Mouse (Mus musculus): ENCODE measurements around the gene Hyal3. TPM values are rescaled to one million over a fixed set of nuclear protein-coding genes. Genes with fewer than 3 reads are reported as not detected.

Gene Hyal3
- total and polyA plus RNA-seq, 2 experiments from 2014 or later, result 1.8 to 4.3 TPM

DNA sequence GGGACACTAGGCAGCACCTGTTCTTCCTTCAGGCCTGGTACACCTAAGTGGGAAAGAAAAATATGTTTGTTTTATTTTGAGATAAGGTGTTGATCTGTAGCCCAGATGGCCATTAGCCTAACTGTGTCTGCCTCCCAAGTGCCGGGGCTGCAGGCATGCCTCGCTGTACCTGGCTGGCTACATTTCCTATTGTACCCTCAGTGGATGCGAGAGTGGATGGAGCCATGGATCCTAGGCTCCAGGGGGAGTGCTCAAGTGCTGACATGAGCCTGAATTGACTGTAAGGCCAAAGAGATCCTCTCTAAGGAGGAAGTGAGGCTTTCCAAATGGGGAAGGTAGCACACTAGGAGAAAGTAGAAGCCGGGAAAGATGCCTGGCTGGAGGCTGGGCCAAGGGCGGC lies 32.7 kb upstream of the Hyal3 start:
- WGBS, result 83% methylated on average over 5 of the region's 5 CpGs
- peaks cover 28% of the 10 kb centered on the region for H3K27me3 ChIP-seq (ENCODE audit: insufficient read depth, low read length)
- H3K27ac ChIP-seq (ENCODE audit: low read depth, low read length), result no peak overlapping the region
- no peak overlapping the region for H3K9ac ChIP-seq (replicated peaks; ENCODE audit: low read length, poor library complexity, severe bottlenecking)
- peaks cover 11% of the 10 kb centered on the region; the same call in 1 of the 2 replicates for H3K4me1 ChIP-seq (ENCODE audit: insufficient read depth, low read length)
- H3K4me2 ChIP-seq (ENCODE audit: low read depth, low read length, poor library complexity, severe bottlenecking), result no peak overlapping the region
- peaks cover 14% of the 10 kb centered on the region for H3K36me3 ChIP-seq (ENCODE audit: insufficient read depth, low read length)
- DNase-seq (ENCODE audit: low spot score) (no peak), ATAC-seq (ENCODE audit: low FRiP score) (no peak)
- H3K4me3 ChIP-seq (ENCODE audit: low read depth, low read length), result no peak overlapping the region
- no peak for TF ChIP-seq CTCF (IDR thresholded peaks at IDR 0.05)
- no peaks in the 10 kb centered on the region for H3K9me3 ChIP-seq (ENCODE audit: low read length)

DNA sequence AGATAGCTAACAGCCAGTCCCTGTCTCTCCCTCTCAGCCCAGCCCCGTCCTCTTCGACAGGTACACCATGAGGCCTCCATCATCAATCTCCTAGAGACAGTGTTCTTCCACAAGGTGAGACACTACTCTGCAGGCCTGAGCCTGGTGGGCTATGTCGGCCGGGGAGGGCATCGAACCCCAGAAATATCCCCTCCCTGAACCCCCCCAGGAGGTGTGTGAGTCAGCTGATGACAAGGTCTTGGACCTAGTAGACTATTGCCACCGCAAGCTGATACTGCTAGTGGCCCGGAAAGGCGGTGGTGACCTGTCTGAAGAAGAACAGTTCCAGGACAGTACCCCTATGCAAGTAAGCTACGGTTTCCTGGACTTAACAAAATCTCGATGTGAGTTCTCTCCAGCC lies 31.8 kb upstream of the Hyal3 start:
- DNase-seq (ENCODE audit: low spot score), result no peak
- no peak overlapping the region for H3K27ac ChIP-seq (ENCODE audit: low read depth, low read length)
- no peak for TF ChIP-seq CTCF (IDR thresholded peaks at IDR 0.05)
- H3K27me3 ChIP-seq (ENCODE audit: insufficient read depth, low read length), result peaks cover 28% of the 10 kb centered on the region
- no peak overlapping the region for H3K4me2 ChIP-seq (ENCODE audit: low read depth, low read length, poor library complexity, severe bottlenecking)
- 91% methylated on average over 10 of the region's 10 CpGs for WGBS
- H3K4me3 ChIP-seq (ENCODE audit: low read depth, low read length), result no peak overlapping the region
- no peak for ATAC-seq (ENCODE audit: low FRiP score)
- H3K9me3 ChIP-seq (ENCODE audit: low read length), result no peaks in the 10 kb centered on the region
- peaks cover 14% of the 10 kb centered on the region for H3K36me3 ChIP-seq (ENCODE audit: insufficient read depth, low read length)
- no peak overlapping the region for H3K9ac ChIP-seq (replicated peaks; ENCODE audit: low read length, poor library complexity, severe bottlenecking)
- H3K4me1 ChIP-seq (ENCODE audit: insufficient read depth, low read length), result peaks cover 11% of the 10 kb centered on the region; the same call in 1 of the 2 replicates

DNA sequence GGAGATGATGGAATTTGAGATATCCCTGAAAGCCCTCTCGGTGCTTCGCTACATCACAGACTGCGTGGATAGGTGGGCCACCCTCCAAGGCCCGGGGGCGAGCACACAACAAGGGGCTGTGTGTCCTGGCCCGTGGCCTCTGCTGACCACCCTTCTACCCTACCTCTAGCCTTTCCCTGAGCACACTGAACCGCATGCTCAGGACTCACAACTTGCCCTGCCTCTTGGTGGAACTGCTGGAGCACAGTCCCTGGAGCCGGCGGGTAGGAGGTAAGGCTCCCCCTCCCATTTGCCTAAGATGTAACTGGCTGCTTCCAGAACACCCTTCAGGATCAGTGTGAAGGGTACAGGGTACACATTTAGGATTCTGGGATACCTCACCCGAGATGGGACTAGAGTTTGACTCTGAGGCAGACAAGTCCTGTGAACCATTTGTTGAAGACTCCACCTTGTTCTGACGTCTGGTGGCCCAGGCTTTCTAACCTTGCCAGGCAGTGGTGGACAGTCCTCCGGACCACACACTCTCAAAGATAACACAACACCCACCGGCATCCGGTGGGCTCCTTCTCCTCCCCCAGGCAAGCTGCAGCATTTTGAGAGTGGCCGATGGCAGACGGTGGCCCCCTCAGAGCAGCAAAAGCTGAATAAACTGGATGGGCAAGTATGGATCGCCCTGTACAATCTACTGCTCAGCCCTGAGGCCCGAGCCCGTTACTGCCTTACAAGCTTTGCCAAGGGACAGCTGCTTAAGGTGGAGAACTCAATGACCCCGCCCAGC lies 31.1 kb upstream of the Hyal3 start:
- H3K9ac ChIP-seq (replicated peaks; ENCODE audit: low read length, poor library complexity, severe bottlenecking), result no peak overlapping the region
- WGBS, result 89% methylated on average over 20 of the region's 20 CpGs
- H3K36me3 ChIP-seq (ENCODE audit: insufficient read depth, low read length), result peaks cover 10% of the 10 kb centered on the region
- H3K4me1 ChIP-seq (ENCODE audit: insufficient read depth, low read length), result peaks cover 11% of the 10 kb centered on the region; the same call in 1 of the 2 replicates
- DNase-seq (ENCODE audit: low spot score), result no peak
- H3K4me2 ChIP-seq (ENCODE audit: low read depth, low read length, poor library complexity, severe bottlenecking), result no peak overlapping the region
- no peak for TF ChIP-seq CTCF (IDR thresholded peaks at IDR 0.05)
- H3K4me3 ChIP-seq (ENCODE audit: low read depth, low read length), result no peak overlapping the region
- no peak for ATAC-seq (ENCODE audit: low FRiP score)
- H3K27ac ChIP-seq (ENCODE audit: low read depth, low read length), result no peak overlapping the region
- H3K9me3 ChIP-seq (ENCODE audit: low read length), result no peaks in the 10 kb centered on the region
- peaks cover 28% of the 10 kb centered on the region for H3K27me3 ChIP-seq (ENCODE audit: insufficient read depth, low read length)

DNA sequence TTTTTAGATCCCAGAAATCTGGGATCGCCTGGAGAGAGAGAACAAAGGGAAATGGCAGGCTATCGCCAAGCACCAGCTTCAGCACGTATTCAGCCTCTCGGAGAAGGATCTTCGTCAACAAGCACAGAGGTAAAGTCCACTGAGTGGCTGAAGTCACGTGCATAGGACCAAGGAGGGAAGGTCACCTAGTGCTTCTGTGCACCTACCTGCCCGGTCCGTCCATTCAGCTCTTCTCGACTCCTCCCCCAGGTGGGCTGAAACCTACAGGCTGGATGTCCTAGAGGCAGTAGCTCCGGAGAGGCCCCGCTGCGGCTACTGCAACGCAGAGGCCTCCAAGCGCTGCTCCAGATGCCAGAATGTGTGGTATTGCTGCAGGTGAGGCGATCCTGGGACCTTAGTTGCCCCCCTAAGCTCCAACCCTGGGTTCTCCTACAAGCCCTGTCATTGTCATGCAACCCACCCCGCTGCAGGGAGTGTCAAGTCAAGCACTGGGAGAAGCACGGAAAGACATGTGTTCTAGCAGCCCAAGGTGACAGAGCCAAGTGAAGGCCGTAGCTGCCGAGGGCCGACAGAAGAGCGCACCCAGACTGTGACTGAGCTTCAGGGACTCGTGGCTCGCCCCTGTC lies 30.0 kb upstream of the Hyal3 start:
- TF ChIP-seq CTCF (IDR thresholded peaks at IDR 0.05), result no peak
- no peaks in the 10 kb centered on the region for H3K36me3 ChIP-seq (ENCODE audit: insufficient read depth, low read length)
- peak overlapping the region; percentile 56 for H3K4me2 ChIP-seq (ENCODE audit: low read depth, low read length, poor library complexity, severe bottlenecking)
- peaks cover 11% of the 10 kb centered on the region; the same call in 1 of the 2 replicates for H3K4me1 ChIP-seq (ENCODE audit: insufficient read depth, low read length)
- 38% methylated on average over 23 of the region's 23 CpGs for WGBS
- ATAC-seq (ENCODE audit: low FRiP score) (no peak), DNase-seq (ENCODE audit: low spot score) (no peak)
- no peaks in the 10 kb centered on the region for H3K9me3 ChIP-seq (ENCODE audit: low read length)
- H3K4me3 ChIP-seq (ENCODE audit: low read depth, low read length), result no peak overlapping the region
- peaks cover 28% of the 10 kb centered on the region for H3K27me3 ChIP-seq (ENCODE audit: insufficient read depth, low read length)
- no peak overlapping the region for H3K27ac ChIP-seq (ENCODE audit: low read depth, low read length)
- H3K9ac ChIP-seq (replicated peaks; ENCODE audit: low read length, poor library complexity, severe bottlenecking), result no peak overlapping the region

DNA sequence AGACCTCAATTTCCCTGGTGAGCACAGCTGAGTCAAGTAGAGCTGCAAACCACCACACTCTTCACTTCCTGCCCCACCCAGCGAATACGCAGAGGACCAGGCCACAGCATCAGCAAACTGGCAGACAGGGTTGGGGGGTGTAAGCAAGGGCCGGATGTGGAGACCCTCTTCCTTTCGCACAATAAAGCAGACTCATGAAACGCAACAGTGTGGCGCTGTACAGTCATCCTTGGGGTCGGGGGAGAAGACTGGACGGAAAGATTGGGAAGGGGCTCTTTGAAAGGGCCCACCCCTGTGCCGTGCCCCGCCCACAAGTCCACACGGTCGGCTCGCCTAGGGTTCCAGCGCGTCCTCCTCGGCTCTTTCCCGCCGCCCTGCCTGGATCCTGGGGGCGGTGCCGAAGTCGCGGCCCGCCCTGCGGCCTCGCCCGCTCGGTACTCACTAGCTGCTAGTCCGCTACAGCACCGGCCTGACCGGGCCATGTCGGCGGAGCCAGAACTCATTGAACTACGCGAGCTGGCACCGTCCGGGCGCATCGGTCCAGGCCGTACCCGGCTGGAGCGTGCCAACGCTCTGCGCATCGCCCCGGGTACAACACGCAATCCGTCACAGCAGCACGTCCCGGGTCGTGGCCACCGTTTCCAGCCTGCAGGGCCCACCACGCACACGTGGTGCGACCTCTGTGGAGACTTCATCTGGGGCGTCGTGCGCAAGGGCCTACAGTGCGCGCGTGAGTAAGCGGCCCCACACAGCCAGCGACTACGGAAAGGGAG lies 29.3 kb upstream of the Hyal3 start, which contains the start of gene Rassf1:
Gene Rassf1 (plus strand): TSS at position 439 of the 773 bp plus-strand sequence.
- Histone ChIP-seq H3K4me1 (ENCODE audit: insufficient read depth, low read length) (peaks cover 11% of the 10 kb centered on the region; the same call in 1 of the 2 replicates), H3K4me2 (ENCODE audit: low read depth, low read length, poor library complexity, severe bottlenecking) (peak within 1 kb of the TSS; percentile 56), H3K27me3 (ENCODE audit: insufficient read depth, low read length) (peaks cover 28% of the 10 kb centered on the region), H3K4me3 (ENCODE audit: low read depth, low read length) (peak within 1 kb of the TSS; percentile 30), H3K9me3 (ENCODE audit: low read length) (no peaks in the 10 kb centered on the region), H3K36me3 (ENCODE audit: insufficient read depth, low read length) (no peaks in the 10 kb centered on the region), H3K9ac (replicated peaks; ENCODE audit: low read length, poor library complexity, severe bottlenecking) (peak within 1 kb of the TSS; percentile 51), H3K27ac (ENCODE audit: low read depth, low read length) (no peak within 1 kb of the TSS)
- no peak for TF ChIP-seq CTCF (IDR thresholded peaks at IDR 0.05)
- DNase-seq (ENCODE audit: low spot score) (no peak), ATAC-seq (ENCODE audit: low FRiP score) (no peak)
- 4% methylated on average over 62 of the region's 63 CpGs for WGBS

Data from midbrain, postnatal 0 days (tissue).